Mouse (Mus musculus) olfactory bulb, adult 2 months (tissue): Measurements from ENCODE around the gene Llgl1.

ENCODE experiments used
- CTCF ChIP-seq: fragments of 200-500 bp; IDR thresholded peaks from 2 replicates; pipeline ENCODE4 v1.5.1; 2012; ENCODE audit warnings: low read depth, mild to moderate bottlenecking, low read length, moderate library complexity; ENCODE audit not compliant: insufficient read depth
- POLR2A ChIP-seq: fragments of 200-500 bp; IDR thresholded peaks from 2 replicates; pipeline ENCODE4 v1.6.1; 2012; ENCODE audit warnings: mild to moderate bottlenecking, low read depth, low read length, moderate library complexity; ENCODE audit not compliant: insufficient read depth

- no peak for TF ChIP-seq POLR2A
- no peak for TF ChIP-seq CTCF
Measured at GRCm38 (mm10) chr11:60719263-60719662, 19.7 kb downstream of the Llgl1 start.
